Mouse (Mus musculus) midbrain, embryonic 13.5 days (tissue): ENCODE measurements around the gene Tmed9. TPM values are rescaled to one million over a fixed set of nuclear protein-coding genes. Genes with fewer than 3 reads are reported as not detected.
"Not testable (repeated sequence)": the region's sequence is repeated elsewhere in the genome, so short reads cannot be mapped to it uniquely, and the experiment has no call there.

Experiments
- ATAC-seq: fragments of 200-750 bp; cut with Nextera tagmentation; 2 replicates; pipeline ENCODE4 v1.8.0; 2017; ENCODE audit warnings: mild to moderate bottlenecking, moderate TSS enrichment, moderate library complexity
- H3K27ac ChIP-seq: fragments of 300-500 bp; sonication (generic); 2 replicates; pipeline ENCODE4 v1.5.1; 2015; ENCODE audit warnings: inconsistent platforms, mild to moderate bottlenecking, moderate library complexity
- H3K27me3 ChIP-seq: fragments of 300-500 bp; sonication (generic); 2 replicates; pipeline ENCODE4 v1.6.1; 2015; ENCODE audit warnings: mild to moderate bottlenecking, inconsistent platforms
- H3K36me3 ChIP-seq: fragments of 300-500 bp; sonication (generic); 2 replicates; pipeline ENCODE4 v1.6.1; 2015; ENCODE audit warnings: mild to moderate bottlenecking, inconsistent platforms
- H3K4me1 ChIP-seq: fragments of 300-500 bp; sonication (generic); replicated peaks from 2 replicates; pipeline ENCODE4 v1.6.1; 2015; ENCODE audit warnings: inconsistent platforms
- H3K4me2 ChIP-seq: fragments of 300-500 bp; sonication (generic); replicated peaks from 2 replicates; pipeline ENCODE4 v1.6.1; 2015; ENCODE audit warnings: moderate library complexity, mild to moderate bottlenecking, inconsistent platforms
- H3K4me3 ChIP-seq: fragments of 300-500 bp; sonication (generic); replicated peaks from 2 replicates; pipeline ENCODE4 v1.5.1; 2015; ENCODE audit warnings: mild to moderate bottlenecking, inconsistent platforms
- H3K9ac ChIP-seq: fragments of 300-500 bp; sonication (generic); replicated peaks from 2 replicates; pipeline ENCODE4 v1.6.1; 2015; ENCODE audit warnings: mild to moderate bottlenecking, inconsistent platforms
- H3K9me3 ChIP-seq: fragments of 300-500 bp; sonication (generic); 2 replicates; pipeline ENCODE4 v1.6.1; 2016; ENCODE audit warnings: mild to moderate bottlenecking, inconsistent platforms
- WGBS: fragments of 180-500 bp; shearing (Covaris S2); methylation state at CpG from one replicate; pipeline ENCODE4 v1.1.7; 2015; 5-methylcytosine and 5-hydroxymethylcytosine counted together
- polyA plus RNA-seq: library from polyadenylated mRNA; unstranded; fragments of >200 nt; fragmentation: Nextera tagmentation; extraction: Ambion mirVana; gene quantifications from 2 replicates; pipeline ENCODE4 v1.2.1, GENCODE M21; 2015

The Tmed9 gene
- polyA plus RNA-seq, 1 experiment from 2014 or later, result 125 TPM

DNA sequence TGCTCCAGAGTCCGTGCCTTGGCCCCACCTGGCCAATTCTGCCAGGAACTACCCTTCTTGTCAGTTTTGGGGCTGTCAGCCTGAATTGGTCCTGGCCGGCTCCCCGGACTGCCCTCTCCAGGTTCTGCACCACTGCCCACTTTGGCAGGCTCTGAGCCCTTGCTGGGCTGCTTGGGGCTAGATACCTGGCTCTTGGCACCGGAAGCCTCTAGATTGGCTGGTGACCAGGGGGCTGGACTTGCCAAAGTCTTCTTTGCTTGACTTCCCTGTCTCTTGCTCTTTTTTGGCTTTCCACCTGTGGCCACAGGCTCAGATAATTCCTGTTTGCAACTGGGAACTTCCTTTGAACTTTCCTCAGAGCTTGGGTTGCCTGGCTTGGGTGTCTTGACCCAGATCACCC is 30.6 kb upstream of the Tmed9 start:
- no peak overlapping the region for H3K27ac ChIP-seq
- H3K36me3 ChIP-seq, result peaks cover 100% of the 10 kb centered on the region
- no peaks in the 10 kb centered on the region for H3K27me3 ChIP-seq
- no peaks in the 10 kb centered on the region for H3K9me3 ChIP-seq
- no peak for ATAC-seq
- H3K4me1 ChIP-seq, result no peaks in the 10 kb centered on the region
- 95% methylated on average over 4 of the region's 4 CpGs for whole genome bisulfite sequencing
- H3K9ac ChIP-seq, result no peak overlapping the region
- no peak overlapping the region for H3K4me3 ChIP-seq
- no peak overlapping the region for H3K4me2 ChIP-seq

DNA sequence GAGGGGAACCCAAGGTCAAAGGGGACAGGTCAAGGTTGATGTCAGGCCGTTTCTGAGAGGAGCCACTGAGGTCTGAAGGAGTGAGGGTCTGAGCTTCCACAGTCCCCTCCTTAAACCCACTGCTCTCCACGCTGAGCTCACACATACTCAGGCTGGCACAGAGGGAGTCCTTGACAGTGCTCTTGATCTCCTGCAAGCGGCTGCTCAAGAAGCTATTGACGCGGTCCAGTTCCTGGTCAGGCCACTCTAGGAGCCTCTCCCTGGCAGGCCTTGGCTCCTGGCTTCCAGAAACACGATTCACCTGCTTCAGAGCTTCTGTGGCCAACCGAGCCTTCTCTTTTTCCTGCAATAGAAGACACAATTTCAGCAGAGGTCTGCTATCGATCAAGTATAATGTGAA is 30.1 kb upstream of the Tmed9 start:
- Histone ChIP-seq H3K9ac (no peak overlapping the region), H3K4me2 (no peak overlapping the region), H3K4me1 (no peaks in the 10 kb centered on the region), H3K4me3 (no peak overlapping the region), H3K27me3 (no peaks in the 10 kb centered on the region), H3K36me3 (peaks cover 100% of the 10 kb centered on the region), H3K27ac (no peak overlapping the region), H3K9me3 (no peaks in the 10 kb centered on the region)
- no peak for ATAC-seq
- 92% methylated on average over 8 of the region's 8 CpGs for WGBS

DNA sequence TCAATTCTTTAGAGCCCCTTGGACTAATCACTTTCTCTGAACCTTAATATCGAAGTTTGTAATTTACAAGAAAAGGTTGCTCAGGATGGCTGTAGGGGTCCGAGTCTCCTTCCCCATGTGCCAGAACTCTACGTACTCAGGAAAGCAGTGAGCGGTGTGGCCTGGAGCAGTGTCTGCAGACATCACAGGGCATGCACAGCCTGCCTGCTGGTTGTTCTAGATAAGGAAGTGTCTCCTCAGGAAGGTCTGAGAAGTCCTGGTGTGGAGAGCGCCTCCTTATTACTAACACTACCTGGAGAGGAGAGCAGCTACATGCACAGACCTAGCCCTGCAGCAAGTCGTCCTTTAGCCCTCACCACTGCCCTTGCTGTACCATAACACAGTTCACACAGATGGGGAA is 28.7 kb upstream of the Tmed9 start:
- ATAC-seq, result no peak
- peaks cover 100% of the 10 kb centered on the region for H3K36me3 ChIP-seq

DNA sequence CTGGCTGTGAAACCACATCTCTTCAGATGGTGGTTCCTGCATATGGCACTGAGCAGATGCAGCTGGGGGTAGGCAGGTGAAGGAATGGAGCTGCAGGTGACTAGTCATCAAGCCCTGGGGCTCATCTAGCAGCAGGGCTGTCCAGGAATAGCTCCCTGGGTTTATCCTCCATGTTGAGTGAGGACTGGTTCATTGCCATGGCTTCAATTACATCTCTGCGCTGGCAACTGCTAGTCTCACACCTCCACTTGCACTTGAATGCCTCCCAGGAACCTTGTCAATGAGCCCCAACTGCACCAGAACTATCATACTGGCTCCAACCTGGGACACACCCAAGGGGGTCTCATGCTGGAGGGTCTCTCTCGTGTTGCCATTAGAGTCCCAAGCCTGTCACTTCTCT is 25.6 kb upstream of the Tmed9 start:
- Histone ChIP-seq H3K27ac (no peak overlapping the region), H3K4me2 (no peak overlapping the region), H3K9ac (no peak overlapping the region), H3K27me3 (no peaks in the 10 kb centered on the region), H3K9me3 (no peaks in the 10 kb centered on the region), H3K4me1 (no peaks in the 10 kb centered on the region), H3K4me3 (no peak overlapping the region), H3K36me3 (peaks cover 92% of the 10 kb centered on the region)
- WGBS, result 98% methylated on average over 2 of the region's 2 CpGs
- no peak for ATAC-seq

More for the DNA sequence above, 28.7 kb upstream of the Tmed9 start:
- no peaks in the 10 kb centered on the region for H3K4me1 ChIP-seq
- H3K9me3 ChIP-seq, result no peaks in the 10 kb centered on the region
- H3K4me2 ChIP-seq, result no peak overlapping the region
- no peak overlapping the region for H3K4me3 ChIP-seq
- H3K27ac ChIP-seq, result no peak overlapping the region
- H3K27me3 ChIP-seq, result no peaks in the 10 kb centered on the region
- H3K9ac ChIP-seq, result no peak overlapping the region
- WGBS, result 88% methylated on average over 6 of the region's 6 CpGs

DNA sequence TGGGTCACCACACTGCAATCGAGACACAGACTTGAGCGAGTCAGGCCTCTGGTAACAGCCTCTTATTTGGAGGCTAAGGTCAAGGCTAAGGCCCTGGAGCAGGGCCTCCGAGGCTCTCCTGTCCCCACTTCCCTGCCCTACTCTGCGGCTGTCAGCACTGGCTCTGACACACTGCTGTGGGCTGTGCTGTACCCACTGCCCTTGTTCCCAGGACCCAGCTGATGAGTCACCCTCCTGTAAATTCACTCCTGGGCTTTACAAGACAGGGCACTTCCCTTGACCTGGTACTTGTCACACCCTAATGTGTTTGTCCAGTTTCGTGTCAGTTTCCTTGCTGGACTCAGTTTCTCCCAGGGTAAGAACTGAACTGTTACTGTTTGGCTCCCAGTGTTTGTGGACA is 25.1 kb upstream of the Tmed9 start:
- no peak for ATAC-seq
- no peak overlapping the region for H3K9ac ChIP-seq
- H3K27me3 ChIP-seq, result no peaks in the 10 kb centered on the region
- no peak overlapping the region for H3K4me3 ChIP-seq
- peaks cover 92% of the 10 kb centered on the region for H3K36me3 ChIP-seq
- H3K4me2 ChIP-seq, result no peak overlapping the region
- H3K27ac ChIP-seq, result no peak overlapping the region
- H3K9me3 ChIP-seq, result no peaks in the 10 kb centered on the region
- 96% methylated on average over 5 of the region's 5 CpGs for WGBS
- H3K4me1 ChIP-seq, result no peaks in the 10 kb centered on the region

DNA sequence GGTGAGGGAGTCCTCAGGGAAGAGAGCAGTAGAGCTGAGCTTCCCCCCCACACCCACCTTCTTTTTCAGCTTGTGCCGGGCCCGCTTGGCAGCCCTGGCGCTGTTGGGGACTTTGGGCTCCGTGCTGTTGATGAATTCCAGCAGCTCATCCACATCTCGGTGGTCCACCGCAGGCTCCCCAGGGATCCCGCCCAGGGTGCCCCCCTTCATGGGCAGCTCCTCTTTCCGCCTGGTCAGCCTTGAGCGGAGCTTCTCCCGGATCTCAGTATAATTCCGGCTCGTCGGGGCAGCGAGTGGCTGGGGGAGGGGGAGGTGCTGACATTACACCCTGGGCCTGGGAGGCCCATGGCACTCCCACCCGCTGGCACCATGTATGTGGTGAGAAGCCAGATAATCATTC is 24.5 kb upstream of the Tmed9 start:
- Histone ChIP-seq H3K36me3 (peaks cover 92% of the 10 kb centered on the region), H3K9ac (no peak overlapping the region), H3K4me2 (no peak overlapping the region), H3K4me3 (no peak overlapping the region), H3K27ac (no peak overlapping the region), H3K4me1 (no peaks in the 10 kb centered on the region), H3K9me3 (no peaks in the 10 kb centered on the region), H3K27me3 (no peaks in the 10 kb centered on the region)
- no peak for ATAC-seq
- WGBS, result 92% methylated on average over 15 of the region's 15 CpGs

DNA sequence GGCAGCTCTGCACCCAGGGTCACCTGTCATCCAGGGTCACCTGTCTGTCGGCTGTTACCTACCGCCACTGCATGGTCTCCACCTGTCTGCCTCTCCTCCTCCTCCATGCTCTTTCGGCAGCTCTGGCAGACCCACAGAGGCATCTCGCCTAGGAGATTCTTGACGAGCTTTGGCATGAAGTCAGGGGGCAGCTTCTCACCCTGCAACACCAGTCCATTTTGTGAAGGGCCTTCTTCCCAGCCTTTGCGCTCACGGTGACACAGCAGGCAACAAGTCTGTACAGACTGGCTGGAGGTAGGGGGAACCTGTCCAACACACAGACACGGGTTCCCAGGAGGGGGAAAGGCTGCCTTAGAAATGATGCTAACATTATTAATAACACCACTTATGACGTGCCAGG is 17.6 kb upstream of the Tmed9 start:
- no peak overlapping the region for H3K4me2 ChIP-seq
- H3K27ac ChIP-seq, result no peak overlapping the region
- no peak overlapping the region for H3K4me3 ChIP-seq
- H3K27me3 ChIP-seq, result no peaks in the 10 kb centered on the region
- H3K4me1 ChIP-seq, result peaks cover 8% of the 10 kb centered on the region; the same call in 1 of the 2 replicates
- H3K9ac ChIP-seq, result no peak overlapping the region
- H3K36me3 ChIP-seq, result peaks cover 56% of the 10 kb centered on the region
- no peak for ATAC-seq
- 94% methylated on average over 9 of the region's 9 CpGs for WGBS
- no peaks in the 10 kb centered on the region for H3K9me3 ChIP-seq

DNA sequence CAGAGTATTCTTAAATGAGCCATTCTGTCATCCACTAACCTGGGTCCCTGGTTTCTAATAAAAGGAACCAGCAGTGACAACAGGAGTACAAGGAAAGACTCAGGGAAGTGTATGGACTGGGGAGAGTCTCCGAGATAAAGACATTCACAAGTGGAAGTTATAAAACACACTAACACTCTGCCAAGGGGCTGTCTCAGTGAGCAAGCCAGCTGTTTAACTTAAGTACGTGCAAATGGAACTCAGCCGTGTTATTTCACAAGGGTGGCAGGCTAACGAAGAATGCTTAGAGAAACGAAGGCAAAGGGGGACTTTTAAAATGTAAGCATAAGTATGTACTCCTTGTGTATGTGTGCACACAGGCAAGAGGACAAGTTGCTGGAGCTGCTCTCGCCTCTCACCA is 16.0 kb upstream of the Tmed9 start:
- no peaks in the 10 kb centered on the region for H3K9me3 ChIP-seq

DNA sequence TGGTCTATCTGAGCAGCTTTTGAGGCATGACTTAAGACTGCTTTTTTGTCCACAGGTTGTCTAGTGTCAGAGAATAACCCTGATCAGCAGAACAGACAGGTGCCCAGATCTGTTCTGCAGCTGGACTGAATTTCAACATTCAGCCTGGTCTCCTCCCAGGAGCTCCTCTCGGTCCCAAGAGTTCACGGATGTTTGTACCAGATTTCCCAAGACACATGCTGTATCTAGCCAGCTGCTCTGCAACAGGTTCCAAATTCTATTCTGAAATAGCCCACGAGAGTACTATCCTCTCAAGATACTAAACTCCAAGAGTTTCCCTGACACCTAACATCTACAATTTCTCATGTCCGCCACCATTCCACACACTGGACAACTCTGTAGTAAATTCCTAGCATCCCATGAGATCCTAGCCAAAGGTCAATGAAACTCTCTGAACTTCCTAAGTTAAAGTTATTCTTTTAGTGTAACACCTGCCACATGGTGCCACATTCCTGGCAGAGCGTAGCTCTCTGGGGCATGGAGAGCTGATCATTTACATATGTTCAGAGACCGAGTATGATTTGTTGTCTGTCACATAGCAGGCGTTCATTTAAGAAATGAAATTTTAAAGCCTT is 10.2 kb upstream of the Tmed9 start:
- Histone ChIP-seq H3K27me3 (no peaks in the 10 kb centered on the region), H3K36me3 (peaks cover 46% of the 10 kb centered on the region; the same call in 1 of the 2 replicates), H3K9me3 (no peaks in the 10 kb centered on the region), H3K9ac (no peak overlapping the region), H3K4me1 (peaks cover 27% of the 10 kb centered on the region), H3K27ac (no peak overlapping the region), H3K4me2 (no peak overlapping the region), H3K4me3 (no peak overlapping the region)
- WGBS, result 89% methylated on average over 7 of the region's 7 CpGs
- no peak for ATAC-seq

More for the DNA sequence above, 16.0 kb upstream of the Tmed9 start:
- H3K4me3 ChIP-seq, result no peak overlapping the region
- no peak overlapping the region for H3K4me2 ChIP-seq
- ATAC-seq, result no peak
- 93% methylated on average over 6 of the region's 6 CpGs for WGBS
- peaks cover 8% of the 10 kb centered on the region; the same call in 1 of the 2 replicates for H3K4me1 ChIP-seq
- no peak overlapping the region for H3K9ac ChIP-seq
- H3K27ac ChIP-seq, result no peak overlapping the region
- H3K27me3 ChIP-seq, result no peaks in the 10 kb centered on the region
- peaks cover 55% of the 10 kb centered on the region for H3K36me3 ChIP-seq

DNA sequence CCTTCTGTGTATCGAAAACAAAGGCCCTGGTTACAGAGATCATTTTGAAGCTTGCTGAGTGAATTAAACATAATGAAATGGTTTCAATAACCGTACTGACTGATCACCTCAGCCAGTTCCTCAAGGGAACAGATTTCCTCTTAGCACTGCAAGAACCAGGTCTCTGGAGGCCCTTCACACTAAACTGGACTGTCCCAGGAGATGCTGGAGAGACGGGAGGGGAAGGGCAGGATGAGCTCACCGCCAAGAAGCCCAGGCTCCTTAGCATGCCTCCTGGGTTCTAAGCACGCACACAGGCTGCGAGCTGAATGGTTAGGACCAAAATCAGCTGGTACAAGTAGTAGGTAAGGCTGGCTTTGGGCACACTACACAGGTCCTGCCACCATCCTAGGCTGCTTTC is 6.5 kb upstream of the Tmed9 start:
- no peak for ATAC-seq
- Histone ChIP-seq H3K4me1 (peaks cover 40% of the 10 kb centered on the region), H3K27me3 (no peaks in the 10 kb centered on the region), H3K9ac (no peak overlapping the region), H3K27ac (no peak overlapping the region), H3K4me2 (no peak overlapping the region), H3K9me3 (no peaks in the 10 kb centered on the region), H3K4me3 (no peak overlapping the region), H3K36me3 (peaks cover 39% of the 10 kb centered on the region; the same call in 1 of the 2 replicates)
- 85% methylated on average over 6 of the region's 6 CpGs for WGBS

DNA sequence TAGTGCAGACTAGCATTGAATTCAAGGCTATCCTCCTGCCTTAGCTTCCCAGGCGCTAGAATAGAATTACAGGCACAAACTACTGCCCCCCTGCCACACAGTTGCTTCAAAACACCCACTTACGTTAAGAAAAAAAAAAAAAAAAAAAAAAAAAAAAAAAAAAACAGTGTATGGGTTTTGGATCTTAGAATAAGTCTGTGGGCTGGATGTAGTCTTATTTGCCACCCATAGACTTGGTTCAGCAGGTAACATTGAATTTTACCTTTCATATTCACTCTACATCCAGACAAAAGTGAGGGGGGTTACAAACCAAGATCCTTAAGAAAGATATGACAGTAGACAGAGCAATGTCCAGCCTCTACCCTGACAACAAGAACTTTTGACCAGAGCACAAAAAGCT is 5.6 kb upstream of the Tmed9 start:
- 88% methylated on average over 2 of the region's 2 CpGs for whole genome bisulfite sequencing
- no peak overlapping the region for H3K4me2 ChIP-seq

DNA sequence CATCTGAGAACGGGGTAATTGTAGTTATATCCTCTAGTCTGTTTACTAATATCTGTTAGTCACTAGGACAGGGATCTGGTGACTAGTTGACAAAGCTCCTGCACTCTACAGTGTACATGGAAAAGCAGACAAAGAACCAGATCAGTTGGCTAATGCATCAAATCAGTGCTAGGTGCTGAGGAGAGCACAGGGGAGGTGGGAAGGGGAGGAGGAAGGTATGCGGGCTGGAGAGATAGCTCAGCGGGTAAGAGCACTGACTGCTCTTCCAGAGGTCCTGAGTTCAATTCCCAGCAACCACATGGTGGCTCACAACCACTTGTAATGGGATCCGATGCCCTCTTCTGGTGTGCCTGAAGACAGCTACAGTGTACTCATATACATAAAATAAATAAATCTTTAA is 5.0 kb upstream of the Tmed9 start:
- 90% methylated on average over 4 of the region's 4 CpGs for WGBS

More for the DNA sequence above, 5.6 kb upstream of the Tmed9 start:
- Histone ChIP-seq H3K36me3 (peaks cover 39% of the 10 kb centered on the region; the same call in 1 of the 2 replicates), H3K27ac (no peak overlapping the region), H3K4me1 (peaks cover 44% of the 10 kb centered on the region), H3K4me3 (no peak overlapping the region), H3K27me3 (no peaks in the 10 kb centered on the region), H3K9me3 (no peaks in the 10 kb centered on the region), H3K9ac (0 out of 2 replicates have a peak overlapping the region, but pooled peaks have one; percentile 11)
- no peak for ATAC-seq

More for the DNA sequence above, 5.0 kb upstream of the Tmed9 start:
- H3K36me3 ChIP-seq, result peaks cover 34% of the 10 kb centered on the region; the same call in 1 of the 2 replicates
- not testable (repeated sequence) for H3K4me2 ChIP-seq, H3K4me3 ChIP-seq, H3K27me3 ChIP-seq, ATAC-seq, H3K27ac ChIP-seq, H3K9me3 ChIP-seq, H3K9ac ChIP-seq
- H3K4me1 ChIP-seq, result peaks cover 44% of the 10 kb centered on the region
